Mouse (Mus musculus) heart, adult 2 months (tissue): Measurements from ENCODE around the gene Zbtb7b.

Experiments
- CTCF ChIP-seq: fragments of 200-600 bp; IDR thresholded peaks from 2 replicates; pipeline ENCODE4 v1.8.1; 2022; ENCODE audit warnings: antibody characterized with exemption, mild to moderate bottlenecking, moderate library complexity
- EP300 ChIP-seq: fragments of 200-500 bp; IDR thresholded peaks from 2 replicates; pipeline ENCODE4 v1.6.1; 2011; ENCODE audit warnings: low read depth, low read length, control low read depth; ENCODE audit not compliant: insufficient read depth
- POLR2A ChIP-seq: fragments of 200-500 bp; IDR thresholded peaks from 2 replicates; pipeline ENCODE4 v1.6.1; 2011; ENCODE audit warnings: mild to moderate bottlenecking, low read depth, low read length, control low read depth; ENCODE audit not compliant: insufficient read depth

- TF ChIP-seq POLR2A (peak; percentile 68; the same call in 1 of the 2 replicates), CTCF (no peak), EP300 (no peak)
These were observed 44.6 kb downstream of the Zbtb7b start, which contains the start of gene Adam15 for GRCm38 (mm10) chr3:89349869-89350501.
